Comparison of ENCODE assay signal across 8 mouse cellular contexts in genomic region chr11:35980411-35980917, GRCm38 (mm10). TPM values are rescaled to one million over a fixed set of nuclear protein-coding genes. Genes with fewer than 3 reads are reported as not detected.
DNase-seq lines count a peak whose midpoint lies in the region; ATAC-seq and TF ChIP-seq lines count a peak whose summit lies in the region.

TSS of gene Wwc1 (minus strand) at chr11:35980527.

- TF ChIP-seq CTCF in stomach, postnatal 0 days (IDR thresholded peaks at IDR 0.05; ENCODE audit: low read depth): peak; percentile 50

- peak within 1 kb of the TSS; percentile 77 for H3K27ac ChIP-seq in forebrain, embryonic 16.5 days (ENCODE audit: low read length)
- H3K27ac ChIP-seq in intestine, embryonic 15.5 days: peak within 1 kb of the TSS; percentile 24
- H3K27ac ChIP-seq in midbrain, embryonic 12.5 days (replicated peaks): 0 out of 2 replicates have a peak within 1 kb of the TSS, but pooled peaks have one; percentile 10
- H3K27ac ChIP-seq in stomach, postnatal 0 days (replicated peaks): peak within 1 kb of the TSS; percentile 78

- peak within 1 kb of the TSS; percentile 84 for H3K9ac ChIP-seq in forebrain, embryonic 16.5 days (replicated peaks; ENCODE audit: low read depth, low read length)
- peak within 1 kb of the TSS; percentile 65 for H3K9ac ChIP-seq in intestine, embryonic 15.5 days
- peak within 1 kb of the TSS; percentile 90 for H3K9ac ChIP-seq in midbrain, embryonic 12.5 days (replicated peaks)
- peak within 1 kb of the TSS; percentile 75 for H3K9ac ChIP-seq in stomach, postnatal 0 days (ENCODE audit: low read length)

- TF ChIP-seq EP300 in stomach, postnatal 0 days (optimal IDR thresholded peaks at IDR 0.05): no peak

- intact Hi-C loops in left cerebral cortex, postnatal 36 days (cut with DNase I): loop anchor here (2.0 kb wide), 1 partner anchor 54 kb away; no protein-coding TSS in a partner anchor

- ATAC-seq in forebrain, embryonic 16.5 days: peak; percentile 75
- peak; percentile 89 for ATAC-seq in intestine, embryonic 15.5 days
- ATAC-seq in midbrain, embryonic 12.5 days (ENCODE audit: low FRiP score, low read depth): peak; percentile 80
- ATAC-seq in stomach, postnatal 0 days (ENCODE audit: low FRiP score, low TSS enrichment): peak; percentile 79
- no peak for ATAC-seq in megakaryocyte progenitor cell, adult 5-6 weeks (replicated peaks; ENCODE audit: poor library complexity)

- no peaks in the 10 kb centered on the region for H3K27me3 ChIP-seq in forebrain, embryonic 16.5 days (replicated peaks; ENCODE audit: control insufficient read depth, insufficient read depth, low read length)
- H3K27me3 ChIP-seq in intestine, embryonic 15.5 days (replicated peaks): no peaks in the 10 kb centered on the region; the same call in 1 of the 2 replicates
- H3K27me3 ChIP-seq in midbrain, embryonic 12.5 days: peaks cover 48% of the 10 kb centered on the region
- no peaks in the 10 kb centered on the region for H3K27me3 ChIP-seq in stomach, postnatal 0 days (ENCODE audit: control insufficient read depth, insufficient read depth, low read length)

- WGBS in forebrain, embryonic 16.5 days: under 1% methylated on average over 26 of the region's 47 CpGs
- 0% methylated on average over 26 of the region's 47 CpGs for WGBS in intestine, embryonic 15.5 days
- under 1% methylated on average over 46 of the region's 47 CpGs for WGBS in midbrain, embryonic 12.5 days
- WGBS in stomach, postnatal 0 days: under 1% methylated on average over 32 of the region's 47 CpGs

- DNase-seq in Muller cell, postnatal 12 days (ENCODE audit: inconsistent ontology term): peak; percentile 82
- peak; percentile 78 for DNase-seq in brain, adult 2 months (ENCODE audit: low read depth, low spot score)
- DNase-seq in left cerebral cortex, postnatal 36 days (ENCODE audit: low spot score in 2 of 2): peak; percentile 73 to 80
- DNase-seq in stomach, postnatal 0 days (ENCODE audit: low spot score): peak; percentile 88

- peaks cover 37% of the 10 kb centered on the region for H3K4me1 ChIP-seq in forebrain, embryonic 16.5 days (replicated peaks; ENCODE audit: control insufficient read depth, insufficient read depth, low read length)
- peaks cover 3% of the 10 kb centered on the region; the same call in 1 of the 2 replicates for H3K4me1 ChIP-seq in intestine, embryonic 15.5 days (replicated peaks)
- peaks cover 40% of the 10 kb centered on the region for H3K4me1 ChIP-seq in midbrain, embryonic 12.5 days
- H3K4me1 ChIP-seq in stomach, postnatal 0 days (replicated peaks; ENCODE audit: control insufficient read depth, insufficient read depth): no peaks in the 10 kb centered on the region

- peak within 1 kb of the TSS; percentile 73 for H3K4me2 ChIP-seq in forebrain, embryonic 16.5 days (ENCODE audit: low read length)
- peak within 1 kb of the TSS; percentile 93 for H3K4me2 ChIP-seq in intestine, embryonic 15.5 days (replicated peaks)
- H3K4me2 ChIP-seq in midbrain, embryonic 12.5 days (replicated peaks): peak within 1 kb of the TSS; percentile 90
- H3K4me2 ChIP-seq in stomach, postnatal 0 days (replicated peaks; ENCODE audit: low read depth): peak within 1 kb of the TSS; percentile 88

- no peaks in the 10 kb centered on the region for H3K36me3 ChIP-seq in forebrain, embryonic 16.5 days (ENCODE audit: control insufficient read depth, insufficient read depth)
- H3K36me3 ChIP-seq in intestine, embryonic 15.5 days: no peaks in the 10 kb centered on the region
- H3K36me3 ChIP-seq in midbrain, embryonic 12.5 days: no peaks in the 10 kb centered on the region
- H3K36me3 ChIP-seq in stomach, postnatal 0 days (ENCODE audit: control insufficient read depth, insufficient read depth, low read length): no peaks in the 10 kb centered on the region

- H3K4me3 ChIP-seq in forebrain, embryonic 16.5 days (replicated peaks; ENCODE audit: low read length): peak within 1 kb of the TSS; percentile 75
- H3K4me3 ChIP-seq in intestine, embryonic 15.5 days (replicated peaks): peak within 1 kb of the TSS; percentile 76
- peak within 1 kb of the TSS; percentile 85 for H3K4me3 ChIP-seq in midbrain, embryonic 12.5 days
- H3K4me3 ChIP-seq in stomach, postnatal 0 days (ENCODE audit: low read depth, low read length): peak within 1 kb of the TSS; percentile 63

- H3K9me3 ChIP-seq in forebrain, embryonic 16.5 days (ENCODE audit: control insufficient read depth, low read length): no peaks in the 10 kb centered on the region
- H3K9me3 ChIP-seq in intestine, embryonic 15.5 days: no peaks in the 10 kb centered on the region
- no peaks in the 10 kb centered on the region for H3K9me3 ChIP-seq in midbrain, embryonic 12.5 days
- H3K9me3 ChIP-seq in stomach, postnatal 0 days (ENCODE audit: control insufficient read depth, low read length): no peaks in the 10 kb centered on the region

RNA-seq across cellular contexts. Expression of gene Wwc1, which starts in this region (rescaled TPM):
- 10.2 and 14.9 TPM in 2 replicates for polyA plus RNA-seq in forebrain, embryonic 16.5 days (2015; fragmentation: Nextera tagmentation; extraction: Ambion mirVana)
- 14.0 and 14.1 TPM in 2 replicates for polyA plus RNA-seq in intestine, embryonic 15.5 days (2015; fragmentation: Nextera tagmentation; extraction: Ambion mirVana)
- 100 to 1,000 TPM; 124 to 144 TPM for total RNA-seq in left cerebral cortex, postnatal 36 days (2021)
- 7.4 and 8.3 TPM in 2 replicates for polyA plus RNA-seq in midbrain, embryonic 12.5 days (2016; fragmentation: Nextera tagmentation; extraction: Ambion mirVana)
- 7.8 and 9.0 TPM in 2 replicates for polyA plus RNA-seq in stomach, postnatal 0 days (2015; fragmentation: Nextera tagmentation; extraction: Ambion mirVana)
- 0.02 TPM in 1 of 2 replicates, not detected in the other for total RNA-seq in megakaryocyte progenitor cell, adult 5-6 weeks (2015)
- 0.03 TPM in 1 of 2 replicates, not detected in the other for total RNA-seq in megakaryocyte progenitor cell, adult 5-6 weeks (2017)

Comparison
In these comparisons a context has a peak if more than half of its experiments do, and no peak if none do; other contexts are left out.
1. RNA of gene Wwc1 (total RNA-seq): 124 to 144 TPM in left cerebral cortex, postnatal 36 days; 0.02 to 0.03 TPM in megakaryocyte progenitor cell, adult 5-6 weeks; every median in the first group is over 100 times any median in the second.
2. H3K27ac ChIP-seq: peak in every context shown above with its lines; median percentile 78 in stomach, postnatal 0 days; 77 in forebrain, embryonic 16.5 days; 24 in intestine, embryonic 15.5 days; 10 in midbrain, embryonic 12.5 days.
3. Peak in every context shown above with its lines, with median percentiles within 50 percentile points of each other: DNase-seq, H3K4me2 ChIP-seq, H3K4me3 ChIP-seq and H3K9ac ChIP-seq.